ENCODE assay signal across 8 mouse cellular contexts in the genomic region with DNA sequence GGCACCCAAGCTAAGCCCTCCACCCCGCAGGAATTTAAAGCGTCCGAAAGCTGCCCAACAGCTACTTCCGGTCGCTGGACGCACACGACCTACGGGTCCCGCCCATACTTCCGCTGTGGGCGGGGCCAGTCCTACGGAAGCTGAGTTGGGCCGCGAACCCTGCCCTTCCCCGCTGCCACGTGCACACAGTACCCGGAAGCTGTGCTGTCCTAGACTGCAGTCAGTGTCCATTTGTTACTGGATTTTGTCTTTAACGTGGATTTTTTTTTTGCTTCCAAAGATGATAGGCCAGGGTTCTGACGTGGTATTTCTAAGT. TPM values are rescaled to one million over a fixed set of nuclear protein-coding genes. Genes with fewer than 3 reads are reported as not detected.
A peak's percentile ranks its signal among the peaks of the same experiment; 100 is the strongest.
DNase-seq lines count a peak whose midpoint lies in the region; ATAC-seq and TF ChIP-seq lines count a peak whose summit lies in the region.

Gene Cdk7, minus strand, starts transcription at position 79 of the 316 bp plus-strand sequence.

- TF ChIP-seq CTCF in cortical plate, adult 2 months (IDR thresholded peaks at IDR 0.05; ENCODE audit: extremely low read depth, insufficient read depth, low read length) = no peak

- peak; percentile 92 for DNase-seq in gastrocnemius, postnatal 10 days
- DNase-seq in induced T-regulatory cell, adult 2 months (ENCODE audit: low read depth) = peak; percentile 96
- DNase-seq in left cerebral cortex, adult 9 months (ENCODE audit: low spot score in 2 of 2) = peak; percentile 82 to 92
- DNase-seq in right cerebral cortex, postnatal 14 days = peak; percentile 91
- DNase-seq in urinary bladder, postnatal 36 days (ENCODE audit: low spot score in 2 of 2) = peak; percentile 86 to 93

- ATAC-seq in activated CD4-positive, CD25-positive, alpha-beta regulatory T cell, adult 4 months = peak; percentile 96
- peak; percentile 99 for ATAC-seq in megakaryocyte progenitor cell, adult 5-6 weeks (replicated peaks; ENCODE audit: poor library complexity)

- H3K4me1 ChIP-seq in cortical plate, adult 2 months (ENCODE audit: control insufficient read depth, insufficient read depth, low read length) = peaks cover 4% of the 10 kb centered on the region; the same call in 1 of the 2 replicates

- peak within 1 kb of the TSS; percentile 89 for H3K4me3 ChIP-seq in cortical plate, adult 2 months (ENCODE audit: insufficient read depth, low read length)

- peak; percentile 61; the same call in 1 of the 2 replicates for TF ChIP-seq POLR2A in cortical plate, adult 2 months (IDR thresholded peaks at IDR 0.05; ENCODE audit: extremely low read depth, insufficient read depth, low read length)

- H3K27ac ChIP-seq in cortical plate, adult 2 months (ENCODE audit: insufficient read depth, low read length) = peak within 1 kb of the TSS; percentile 17; the same call in 1 of the 2 replicates

RNA-seq across cellular contexts. Expression of gene Cdk7, which starts in this region (rescaled TPM):
- 10 to 100 TPM; 68.3 to 77.4 TPM for polyA plus RNA-seq in activated CD4-positive, CD25-positive, alpha-beta regulatory T cell, adult 4 months (2017; shearing (Covaris generic))
- polyA plus RNA-seq in cortical plate, adult 2 months (2012; rRNA removed) = 19.5 and 20.6 TPM in 2 replicates
- total RNA-seq in gastrocnemius, postnatal 10 days (2021) = 10 to 100 TPM; 20.4 to 26.9 TPM
- total RNA-seq in megakaryocyte progenitor cell, adult 5-6 weeks (2015) = 55.6 and 55.9 TPM in 2 replicates
- total RNA-seq in megakaryocyte progenitor cell, adult 5-6 weeks (2017) = 51.1 and 56.8 TPM in 2 replicates

Comparison
In these comparisons a context has a peak if more than half of its experiments do, and no peak if none do; other contexts are left out.
1. Peak in every context shown above with its lines: DNase-seq, ATAC-seq, H3K4me3 ChIP-seq and H3K27ac ChIP-seq.